Mouse (Mus musculus): ENCODE measurements around the gene Mical1.

Mical1 gene

GRCm38 (mm10) chr10:41477278-41478181, 1.4 kb downstream of the Mical1 start:
- peak; percentile 56 to 77 for DNase-seq (ENCODE audit: inconsistent age in 2 of 2, low spot score in 1 of 2)

- DNase-seq (ENCODE audit: inconsistent age in 2 of 2, low spot score in 1 of 2): no peak
These were observed 3.8 kb downstream of the Mical1 start for GRCm38 (mm10) chr10:41479961-41480360.

GRCm38 (mm10) chr10:41480938-41481880, 5.1 kb downstream of the Mical1 start:
- no peak for DNase-seq (ENCODE audit: inconsistent age in 2 of 2, low spot score in 1 of 2)

- DNase-seq (ENCODE audit: inconsistent age in 2 of 2, low spot score in 1 of 2): no peak
These were observed 6.3 kb downstream of the Mical1 start for GRCm38 (mm10) chr10:41482446-41482845.

GRCm38 (mm10) chr10:41485778-41486177, 9.7 kb downstream of the Mical1 start:
- DNase-seq (ENCODE audit: inconsistent age in 2 of 2, low spot score in 1 of 2): peak; percentile 58 to 61

- peak in 1 of 2 experiments; percentile 42 for DNase-seq (ENCODE audit: inconsistent age in 2 of 2, low spot score in 1 of 2)
These were observed 10.5 kb downstream of the Mical1 start for GRCm38 (mm10) chr10:41486506-41487170.

GRCm38 (mm10) chr10:41488877-41489276, 12.8 kb downstream of the Mical1 start:
- DNase-seq (ENCODE audit: inconsistent age in 2 of 2, low spot score in 1 of 2): peak in 1 of 2 experiments; percentile 42

- DNase-seq (ENCODE audit: inconsistent age in 2 of 2, low spot score in 1 of 2): peak in 1 of 2 experiments; percentile 54
These were observed 13.2 kb downstream of the Mical1 start for GRCm38 (mm10) chr10:41489294-41489693.

GRCm38 (mm10) chr10:41489708-41490517, 13.8 kb downstream of the Mical1 start, which contains the start of the genes Smpd2 and Ppil6:
Gene Smpd2, minus strand, starts transcription at chr10:41490369.
Gene Ppil6, plus strand, starts transcription at chr10:41490439.
- peak; percentile 97 to 98 for DNase-seq (ENCODE audit: inconsistent age in 2 of 2, low spot score in 1 of 2)

- no peak for DNase-seq (ENCODE audit: inconsistent age in 2 of 2, low spot score in 1 of 2)
These were observed 14.4 kb downstream of the Mical1 start for GRCm38 (mm10) chr10:41490518-41490873.

GRCm38 (mm10) chr10:41491111-41491510, 15.0 kb downstream of the Mical1 start:
- peak in 1 of 2 experiments; percentile 33 for DNase-seq (ENCODE audit: inconsistent age in 2 of 2, low spot score in 1 of 2)

GRCm38 (mm10) chr10:41500941-41501340, 24.8 kb downstream of the Mical1 start:
- peak; percentile 76 to 77 for DNase-seq (ENCODE audit: inconsistent age in 2 of 2, low spot score in 1 of 2)

GRCm38 (mm10) chr10:41504996-41505395, 28.9 kb downstream of the Mical1 start:
- DNase-seq (ENCODE audit: inconsistent age in 2 of 2, low spot score in 1 of 2): no peak

- peak; percentile 73 to 89 for DNase-seq (ENCODE audit: inconsistent age in 2 of 2, low spot score in 1 of 2)
These were observed 29.3 kb downstream of the Mical1 start for GRCm38 (mm10) chr10:41505446-41505845.

GRCm38 (mm10) chr10:41509160-41509559, 33.0 kb downstream of the Mical1 start:
- DNase-seq (ENCODE audit: inconsistent age in 2 of 2, low spot score in 1 of 2): peak in 1 of 2 experiments; percentile 66

- DNase-seq (ENCODE audit: inconsistent age in 2 of 2, low spot score in 1 of 2): no peak
These were observed 38.2 kb downstream of the Mical1 start for GRCm38 (mm10) chr10:41514301-41514700.

- DNase-seq (ENCODE audit: inconsistent age in 2 of 2, low spot score in 1 of 2): peak in 1 of 2 experiments; percentile 64
These were observed 38.8 kb downstream of the Mical1 start for GRCm38 (mm10) chr10:41514921-41515320.

- DNase-seq (ENCODE audit: inconsistent age in 2 of 2, low spot score in 1 of 2): peak; percentile 86 to 97
These were observed 42.4 kb downstream of the Mical1 start for GRCm38 (mm10) chr10:41518508-41518980.

- peak; percentile 94 to 98 for DNase-seq (ENCODE audit: inconsistent age in 2 of 2, low spot score in 1 of 2)
These were observed 43.0 kb downstream of the Mical1 start, which contains the start of gene Cd164 for GRCm38 (mm10) chr10:41518981-41519618. Gene Cd164, plus strand, starts transcription at chr10:41519414.

Measured in adrenal gland, adult (tissue).